ENCODE assay signal across 8 mouse cellular contexts in the genomic region with DNA sequence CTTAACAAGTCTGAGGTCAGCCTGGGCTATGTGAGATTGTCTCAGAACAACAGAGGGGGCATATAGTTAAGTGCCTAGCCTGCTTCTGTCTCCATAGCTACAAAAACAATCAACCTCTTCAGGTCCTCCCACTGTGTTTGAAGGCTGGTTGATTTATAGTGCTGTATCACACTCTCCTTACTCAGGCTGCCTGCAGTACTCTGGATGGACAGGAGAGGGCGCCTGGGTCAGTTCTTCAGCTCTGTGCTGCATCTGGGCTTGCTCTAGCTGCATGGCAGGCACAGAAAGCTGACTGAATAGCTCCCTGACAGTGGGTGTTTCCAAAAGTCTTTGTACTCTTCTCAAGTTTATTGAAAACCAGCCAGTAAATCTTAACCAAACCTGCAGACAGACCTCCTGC. TPM values are rescaled to one million over a fixed set of nuclear protein-coding genes. Genes with fewer than 3 reads are reported as not detected.
DNase-seq lines count a peak whose midpoint lies in the region; ATAC-seq and TF ChIP-seq lines count a peak whose summit lies in the region.

No protein-coding gene starts in this region.

- peak overlapping the region; percentile 88 for H3K27ac ChIP-seq in heart, embryonic 13.5 days (replicated peaks)
- no peak overlapping the region for H3K27ac ChIP-seq in kidney, postnatal 0 days
- no peak overlapping the region for H3K27ac ChIP-seq in liver, adult 2 months (replicated peaks; ENCODE audit: insufficient read depth, low read depth, low read length)
- no peak overlapping the region for H3K27ac ChIP-seq in stomach, embryonic 14.5 days (ENCODE audit: low read length)

- H3K4me3 ChIP-seq in heart, embryonic 13.5 days = no peak overlapping the region
- H3K4me3 ChIP-seq in kidney, postnatal 0 days (replicated peaks; ENCODE audit: low read depth, low read length) = no peak overlapping the region
- H3K4me3 ChIP-seq in liver, adult 2 months (ENCODE audit: insufficient read depth, low read depth, low read length) = no peak overlapping the region
- H3K4me3 ChIP-seq in stomach, embryonic 14.5 days (ENCODE audit: low read depth, low read length) = no peak overlapping the region

- peak; percentile 98 for TF ChIP-seq CTCF in kidney, postnatal 0 days (IDR thresholded peaks at IDR 0.05; ENCODE audit: low read depth)
- TF ChIP-seq CTCF in liver, adult 2 months (IDR thresholded peaks at IDR 0.05; ENCODE audit: low read depth, low read length) = peak; percentile 95

- WGBS in heart, embryonic 13.5 days = 0% methylated on average over 1 of the region's 1 CpGs
- 0% methylated on average over 1 of the region's 1 CpGs for WGBS in kidney, postnatal 0 days
- WGBS in liver, adult 2 months = 0% methylated on average over 1 of the region's 1 CpGs
- WGBS in stomach, embryonic 14.5 days = 0% methylated on average over 1 of the region's 1 CpGs

- peak; percentile 94 for DNase-seq in CD4-positive, CD25-positive, alpha-beta regulatory T cell, adult 2 months (ENCODE audit: low read depth, low spot score)
- peak; percentile 56 for DNase-seq in brain, embryonic 18.5 days (ENCODE audit: low read depth, low spot score)
- peak; percentile 93 for DNase-seq in kidney, postnatal 0 days (ENCODE audit: low spot score)
- DNase-seq in liver, adult 2 months (ENCODE audit: extremely low read depth, low read depth, low spot score) = peak; percentile 51
- peak; percentile 82 to 89 for DNase-seq in natural killer cell, adult 2 months (ENCODE audit: low spot score in 2 of 2)

- peak overlapping the region; percentile 65 for H3K9ac ChIP-seq in heart, embryonic 13.5 days
- H3K9ac ChIP-seq in kidney, postnatal 0 days (ENCODE audit: low read depth, low read length) = no peak overlapping the region
- no peak overlapping the region for H3K9ac ChIP-seq in liver, adult 2 months (ENCODE audit: low read depth, low read length)
- H3K9ac ChIP-seq in stomach, embryonic 14.5 days (replicated peaks; ENCODE audit: low read depth, low read length) = no peak overlapping the region

- H3K79me2 ChIP-seq in liver, adult 2 months (ENCODE audit: control insufficient read depth, insufficient read depth, low read length) = peaks cover 25% of the 10 kb centered on the region; the same call in 1 of the 2 replicates

- TF ChIP-seq POLR2A in liver, adult 2 months (IDR thresholded peaks at IDR 0.05; ENCODE audit: extremely low read depth, insufficient read depth, low read length) = no peak

- no peak overlapping the region for H3K4me2 ChIP-seq in heart, embryonic 13.5 days
- no peak overlapping the region for H3K4me2 ChIP-seq in kidney, postnatal 0 days (ENCODE audit: low read length)
- no peak overlapping the region for H3K4me2 ChIP-seq in stomach, embryonic 14.5 days (replicated peaks; ENCODE audit: low read depth, low read length)

- no peaks in the 10 kb centered on the region for H3K27me3 ChIP-seq in heart, embryonic 13.5 days (replicated peaks)
- H3K27me3 ChIP-seq in kidney, postnatal 0 days (ENCODE audit: insufficient read depth, low read length) = no peaks in the 10 kb centered on the region
- no peaks in the 10 kb centered on the region for H3K27me3 ChIP-seq in liver, adult 2 months (ENCODE audit: control insufficient read depth, insufficient read depth, low read length)
- no peaks in the 10 kb centered on the region for H3K27me3 ChIP-seq in stomach, embryonic 14.5 days (ENCODE audit: control insufficient read depth, insufficient read depth, low read length)

- peaks cover 68% of the 10 kb centered on the region for H3K4me1 ChIP-seq in heart, embryonic 13.5 days
- no peaks in the 10 kb centered on the region for H3K4me1 ChIP-seq in kidney, postnatal 0 days (replicated peaks; ENCODE audit: insufficient read depth, low read length)
- peaks cover 16% of the 10 kb centered on the region for H3K4me1 ChIP-seq in liver, adult 2 months (ENCODE audit: control insufficient read depth, insufficient read depth, low read length)
- peaks cover 11% of the 10 kb centered on the region; the same call in 1 of the 2 replicates for H3K4me1 ChIP-seq in stomach, embryonic 14.5 days (ENCODE audit: control insufficient read depth, insufficient read depth, low read length)

- no peaks in the 10 kb centered on the region for H3K9me3 ChIP-seq in heart, embryonic 13.5 days
- no peaks in the 10 kb centered on the region for H3K9me3 ChIP-seq in kidney, postnatal 0 days (replicated peaks; ENCODE audit: low read length)
- no peaks in the 10 kb centered on the region for H3K9me3 ChIP-seq in stomach, embryonic 14.5 days (ENCODE audit: control insufficient read depth, low read depth, low read length)

- ATAC-seq in erythroid progenitor cell, adult 5-6 weeks (replicated peaks; ENCODE audit: low FRiP score, poor library complexity, severe bottlenecking) = peak; percentile 87
- 0 out of 2 replicates have a peak, but pooled peaks have one; percentile 64 for ATAC-seq in heart, embryonic 13.5 days (ENCODE audit: extremely low read depth, insufficient number of reproducible peaks, low FRiP score, low TSS enrichment)
- peak; percentile 87 for ATAC-seq in kidney, postnatal 0 days (replicated peaks; ENCODE audit: low FRiP score, low read depth)
- peak; percentile 83 for ATAC-seq in stomach, embryonic 14.5 days (ENCODE audit: insufficient number of reproducible peaks, insufficient read depth, low FRiP score, low read depth)

- H3K36me3 ChIP-seq in heart, embryonic 13.5 days = peaks cover 9% of the 10 kb centered on the region; the same call in 1 of the 2 replicates
- H3K36me3 ChIP-seq in kidney, postnatal 0 days (ENCODE audit: insufficient read depth, low read length) = no peaks in the 10 kb centered on the region
- no peaks in the 10 kb centered on the region for H3K36me3 ChIP-seq in liver, adult 2 months (ENCODE audit: control insufficient read depth, insufficient read depth, low read length)
- no peaks in the 10 kb centered on the region; the same call in 1 of the 2 replicates for H3K36me3 ChIP-seq in stomach, embryonic 14.5 days (ENCODE audit: control insufficient read depth, insufficient read depth, low read length)

RNA-seq across cellular contexts. Expression of a gene that starts 11.3 kb away (rescaled TPM):
- 19.8 and 25.6 TPM in 2 replicates for total RNA-seq in erythroid progenitor cell, adult 5-6 weeks (2015; ENCODE audit: low replicate concordance)
- total RNA-seq in erythroid progenitor cell, adult 5-6 weeks (2017; ENCODE audit: low replicate concordance) = 20.0 and 22.7 TPM in 2 replicates
- 35.2 and 38.4 TPM in 2 replicates for polyA plus RNA-seq in heart, embryonic 13.5 days (2015; fragmentation: Nextera tagmentation; extraction: Ambion mirVana)
- polyA plus RNA-seq in kidney, postnatal 0 days (2015; fragmentation: Nextera tagmentation; extraction: Ambion mirVana) = 30.4 and 30.5 TPM in 2 replicates
- total RNA-seq in liver, adult 2 months (2014; rRNA removed) = 12.9 and 16.0 TPM in 2 replicates
- polyA plus RNA-seq in liver, adult 2 months (2012; rRNA removed) = 34.1 and 40.4 TPM in 2 replicates
- polyA plus RNA-seq in stomach, embryonic 14.5 days (2014; fragmentation: Nextera tagmentation; extraction: Ambion mirVana) = 37.1 and 42.9 TPM in 2 replicates

RNA-seq across cellular contexts. Expression of a gene that starts 27.1 kb away (rescaled TPM):
- total RNA-seq in erythroid progenitor cell, adult 5-6 weeks (2015; ENCODE audit: low replicate concordance) = not detected in 2 replicates
- not detected in 2 replicates for total RNA-seq in erythroid progenitor cell, adult 5-6 weeks (2017; ENCODE audit: low replicate concordance)
- polyA plus RNA-seq in heart, embryonic 13.5 days (2015; fragmentation: Nextera tagmentation; extraction: Ambion mirVana) = 1.7 and 1.8 TPM in 2 replicates
- polyA plus RNA-seq in kidney, postnatal 0 days (2015; fragmentation: Nextera tagmentation; extraction: Ambion mirVana) = 5.1 and 5.2 TPM in 2 replicates
- total RNA-seq in liver, adult 2 months (2014; rRNA removed) = 0.09 and 0.40 TPM in 2 replicates
- 1.8 and 2.7 TPM in 2 replicates for polyA plus RNA-seq in liver, adult 2 months (2012; rRNA removed)
- 1.4 and 2.0 TPM in 2 replicates for polyA plus RNA-seq in stomach, embryonic 14.5 days (2014; fragmentation: Nextera tagmentation; extraction: Ambion mirVana)

RNA-seq across cellular contexts. Expression of a gene that starts 32.2 kb away (rescaled TPM):
- total RNA-seq in erythroid progenitor cell, adult 5-6 weeks (2015; ENCODE audit: low replicate concordance) = 34.0 and 58.7 TPM in 2 replicates
- total RNA-seq in erythroid progenitor cell, adult 5-6 weeks (2017; ENCODE audit: low replicate concordance) = 17.9 and 26.7 TPM in 2 replicates
- 81.2 and 81.7 TPM in 2 replicates for polyA plus RNA-seq in heart, embryonic 13.5 days (2015; fragmentation: Nextera tagmentation; extraction: Ambion mirVana)
- 89.4 and 94.4 TPM in 2 replicates for polyA plus RNA-seq in kidney, postnatal 0 days (2015; fragmentation: Nextera tagmentation; extraction: Ambion mirVana)
- total RNA-seq in liver, adult 2 months (2014; rRNA removed) = 6.3 and 11.3 TPM in 2 replicates
- 24.2 and 37.1 TPM in 2 replicates for polyA plus RNA-seq in liver, adult 2 months (2012; rRNA removed)
- 48.1 and 64.9 TPM in 2 replicates for polyA plus RNA-seq in stomach, embryonic 14.5 days (2014; fragmentation: Nextera tagmentation; extraction: Ambion mirVana)

RNA-seq across cellular contexts. Expression of a gene that starts 40.4 kb away (rescaled TPM):
- not detected in 2 replicates for total RNA-seq in erythroid progenitor cell, adult 5-6 weeks (2015; ENCODE audit: low replicate concordance)
- total RNA-seq in erythroid progenitor cell, adult 5-6 weeks (2017; ENCODE audit: low replicate concordance) = not detected in 2 replicates
- not detected in 2 replicates for polyA plus RNA-seq in heart, embryonic 13.5 days (2015; fragmentation: Nextera tagmentation; extraction: Ambion mirVana)
- 0.18 TPM in 1 of 2 replicates, not detected in the other for polyA plus RNA-seq in kidney, postnatal 0 days (2015; fragmentation: Nextera tagmentation; extraction: Ambion mirVana)
- 0.20 TPM in 1 of 2 replicates, not detected in the other for total RNA-seq in liver, adult 2 months (2014; rRNA removed)
- polyA plus RNA-seq in liver, adult 2 months (2012; rRNA removed) = 0.13 TPM in 1 of 2 replicates, not detected in the other
- 0.15 TPM in 1 of 2 replicates, not detected in the other for polyA plus RNA-seq in stomach, embryonic 14.5 days (2014; fragmentation: Nextera tagmentation; extraction: Ambion mirVana)

RNA-seq across cellular contexts. Expression of a gene that starts 43.0 kb away (rescaled TPM):
- total RNA-seq in erythroid progenitor cell, adult 5-6 weeks (2015; ENCODE audit: low replicate concordance) = 4.0 TPM in 1 of 2 replicates, not detected in the other
- total RNA-seq in erythroid progenitor cell, adult 5-6 weeks (2017; ENCODE audit: low replicate concordance) = not detected in 2 replicates
- 26.1 and 29.3 TPM in 2 replicates for polyA plus RNA-seq in heart, embryonic 13.5 days (2015; fragmentation: Nextera tagmentation; extraction: Ambion mirVana)
- 7.3 and 7.4 TPM in 2 replicates for polyA plus RNA-seq in kidney, postnatal 0 days (2015; fragmentation: Nextera tagmentation; extraction: Ambion mirVana)
- 0.27 and 0.65 TPM in 2 replicates for total RNA-seq in liver, adult 2 months (2014; rRNA removed)
- polyA plus RNA-seq in liver, adult 2 months (2012; rRNA removed) = 0.62 and 1.1 TPM in 2 replicates
- 11.7 and 13.9 TPM in 2 replicates for polyA plus RNA-seq in stomach, embryonic 14.5 days (2014; fragmentation: Nextera tagmentation; extraction: Ambion mirVana)
